Mouse (Mus musculus): ENCODE measurements around the gene Clps. TPM values are rescaled to one million over a fixed set of nuclear protein-coding genes. Genes with fewer than 3 reads are reported as not detected.

Gene Clps
- not detected for polyA plus RNA-seq (2021)

- TF ChIP-seq CTCF (IDR thresholded peaks at IDR 0.05): no peak
- no peak for DNase-seq (ENCODE audit: low read depth, low spot score)
- POLR2A ChIA-PET: no interaction called here
- no peak for ATAC-seq
- no peaks in the 10 kb centered on the region for H3K27me3 ChIP-seq
- in situ Hi-C loops (cut with MboI; ENCODE audit: low pct_unique_long_range_greater_than_20kb): no loop called here
- CTCF ChIA-PET: no interaction called here
These were observed at the start of gene Clps for GRCm38 (mm10) chr17:28560598-28560997. Clps (minus strand) TSS chr17:28560766.

GRCm38 (mm10) chr17:28609543-28609942 is 49.0 kb upstream of the Clps start:
- no peak for TF ChIP-seq CTCF (IDR thresholded peaks at IDR 0.05)
- DNase-seq (ENCODE audit: low read depth, low spot score) (no peak), ATAC-seq (no peak)
- CTCF ChIA-PET: interaction anchor here (0.7 to 2.6 kb wide), 2 partner anchors 13 to 16 kb away, joined by 3 to 14 read pairs; partner anchors contain the start of gene Srpk1
- POLR2A ChIA-PET: no interaction called here
- in situ Hi-C loops (cut with MboI; ENCODE audit: low pct_unique_long_range_greater_than_20kb): no loop called here
- H3K27me3 ChIP-seq: no peaks in the 10 kb centered on the region

DNA sequence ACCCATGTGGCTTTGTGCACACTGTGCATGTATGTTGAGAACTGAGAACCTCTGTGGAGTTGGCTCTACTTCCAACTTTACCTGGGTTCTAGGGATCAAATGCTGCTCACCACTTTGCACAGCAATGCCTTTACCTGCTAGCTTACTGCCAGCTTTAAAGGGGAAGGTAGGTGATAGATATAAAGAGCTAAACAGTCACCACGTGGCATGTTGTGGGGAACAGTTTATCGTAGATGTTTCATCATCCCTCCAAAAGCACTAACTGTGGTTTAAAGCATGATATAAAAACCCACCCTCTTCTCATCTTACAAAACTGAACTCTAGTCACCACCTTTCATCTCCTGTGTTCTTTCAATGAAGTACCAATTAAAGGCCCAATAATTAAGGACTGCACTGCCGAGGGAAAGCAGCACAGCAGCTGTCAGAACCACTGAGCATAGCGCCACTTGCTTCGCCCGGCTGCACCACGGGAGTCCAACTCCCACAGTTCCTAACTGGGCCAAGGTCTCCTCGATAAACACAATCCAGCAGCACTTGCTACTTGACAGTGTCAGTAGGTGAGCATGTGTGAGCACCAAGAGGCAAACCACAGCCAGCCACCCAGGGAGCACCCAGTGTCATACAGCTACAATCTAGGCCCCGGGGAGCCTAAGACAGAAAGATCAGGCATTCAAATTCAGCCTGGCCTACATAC is 41.1 kb upstream of the Clps start:
- H3K27me3 ChIP-seq: no peaks in the 10 kb centered on the region
- POLR2A ChIA-PET: no interaction called here
- no peak for DNase-seq (ENCODE audit: low read depth, low spot score)
- CTCF ChIA-PET: interaction anchor here (1.9 kb wide), 1 partner anchor 9 kb away, joined by 7 read pairs; no protein-coding TSS in a partner anchor
- ATAC-seq: no peak
- no peak for TF ChIP-seq CTCF (IDR thresholded peaks at IDR 0.05)
- in situ Hi-C loops (cut with MboI; ENCODE audit: low pct_unique_long_range_greater_than_20kb): no loop called here

GRCm38 (mm10) chr17:28600780-28601179 is 40.2 kb upstream of the Clps start:
- TF ChIP-seq CTCF (IDR thresholded peaks at IDR 0.05): no peak
- DNase-seq (ENCODE audit: low read depth, low spot score) (no peak), ATAC-seq (no peak)
- H3K27me3 ChIP-seq: no peaks in the 10 kb centered on the region
- in situ Hi-C loops (cut with MboI; ENCODE audit: low pct_unique_long_range_greater_than_20kb): no loop called here
- POLR2A ChIA-PET: no interaction called here
- CTCF ChIA-PET: interaction anchor here (1.9 kb wide), 1 partner anchor 8 kb away, joined by 7 read pairs; no protein-coding TSS in a partner anchor

DNA sequence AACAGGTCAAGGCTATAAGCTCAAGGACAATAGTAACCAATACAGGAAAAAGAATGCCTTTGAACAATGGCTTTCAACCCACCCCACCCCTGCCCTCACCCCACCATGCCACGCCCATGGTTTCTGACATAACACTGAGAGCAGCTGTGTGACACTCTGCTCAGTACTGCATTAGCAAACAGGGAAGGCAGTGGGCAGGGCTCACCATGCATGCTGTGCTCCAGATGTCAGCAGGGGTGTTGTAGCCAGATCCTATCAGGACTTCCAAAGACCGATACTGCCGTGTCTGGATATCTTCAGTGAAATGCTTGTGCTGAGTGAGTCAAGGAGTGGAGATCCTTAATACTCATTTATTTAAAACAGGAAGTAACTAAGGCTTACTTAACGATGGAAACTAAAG is 33.4 kb upstream of the Clps start:
- DNase-seq (ENCODE audit: low read depth, low spot score) (no peak), ATAC-seq (no peak)
- CTCF ChIA-PET: interaction anchor here (0.9 to 2.9 kb wide), 5 partner anchors 8 to 24 kb away, joined by 3 to 14 read pairs (median 7); no protein-coding TSS in a partner anchor
- H3K27me3 ChIP-seq: no peaks in the 10 kb centered on the region
- in situ Hi-C loops (cut with MboI; ENCODE audit: low pct_unique_long_range_greater_than_20kb): no loop called here
- no peak for TF ChIP-seq CTCF (IDR thresholded peaks at IDR 0.05)
- POLR2A ChIA-PET: interaction anchor here (0.6 to 0.8 kb wide), 2 partner anchors 54 to 67 kb away, joined by 3 read pairs; no protein-coding TSS in a partner anchor

GRCm38 (mm10) chr17:28592998-28593397 is 32.4 kb upstream of the Clps start:
- ATAC-seq (no peak), DNase-seq (ENCODE audit: low read depth, low spot score) (peak; percentile 19)
- ChIA-PET POLR2A (interaction anchor here (0.8 kb wide), 1 partner anchor 55 kb away, joined by 3 read pairs; no protein-coding TSS in a partner anchor), CTCF (interaction anchor here (0.9 to 2.9 kb wide), 7 partner anchors 9 to 45 kb away, joined by 3 to 14 read pairs (median 5); no protein-coding TSS in a partner anchor)
- no peaks in the 10 kb centered on the region for H3K27me3 ChIP-seq
- in situ Hi-C loops (cut with MboI; ENCODE audit: low pct_unique_long_range_greater_than_20kb): no loop called here
- TF ChIP-seq CTCF (IDR thresholded peaks at IDR 0.05): peak; percentile 98

- in situ Hi-C loops (cut with MboI; ENCODE audit: low pct_unique_long_range_greater_than_20kb): no loop called here
- TF ChIP-seq CTCF (IDR thresholded peaks at IDR 0.05): no peak
- ChIA-PET CTCF (interaction anchor here (1.1 to 2.4 kb wide), 2 partner anchors 26 to 58 kb away, joined by 3 to 12 read pairs; no protein-coding TSS in a partner anchor), POLR2A (no interaction called here)
- ATAC-seq: no peak
- no peak for DNase-seq (ENCODE audit: low read depth, low spot score)
- H3K27me3 ChIP-seq: no peaks in the 10 kb centered on the region
These were observed 30.9 kb upstream of the Clps start for GRCm38 (mm10) chr17:28591476-28591875.

DNA sequence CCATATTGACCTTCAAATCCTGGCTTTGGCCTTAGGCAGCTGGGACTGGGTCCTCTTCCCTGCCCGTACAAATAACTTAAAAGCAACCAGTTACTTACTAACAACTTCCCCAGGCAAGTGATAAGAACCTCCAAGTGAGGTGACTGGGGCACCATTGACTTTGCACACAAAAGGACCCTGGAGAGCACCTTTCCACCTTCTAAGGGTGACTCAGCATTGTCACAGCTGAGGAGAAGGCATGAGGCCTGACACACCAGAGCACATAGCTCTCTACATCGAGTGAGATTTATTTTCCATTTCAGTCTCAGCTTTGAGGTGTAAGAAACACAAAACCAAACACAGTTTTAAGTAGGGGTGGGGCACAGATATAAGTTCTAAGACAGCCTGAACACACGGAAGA is 30.0 kb upstream of the Clps start:
- TF ChIP-seq CTCF (IDR thresholded peaks at IDR 0.05): no peak
- DNase-seq (ENCODE audit: low read depth, low spot score) (no peak), ATAC-seq (no peak)
- in situ Hi-C loops (cut with MboI; ENCODE audit: low pct_unique_long_range_greater_than_20kb): no loop called here
- ChIA-PET CTCF (no interaction called here), POLR2A (no interaction called here)
- H3K27me3 ChIP-seq: no peaks in the 10 kb centered on the region

DNA sequence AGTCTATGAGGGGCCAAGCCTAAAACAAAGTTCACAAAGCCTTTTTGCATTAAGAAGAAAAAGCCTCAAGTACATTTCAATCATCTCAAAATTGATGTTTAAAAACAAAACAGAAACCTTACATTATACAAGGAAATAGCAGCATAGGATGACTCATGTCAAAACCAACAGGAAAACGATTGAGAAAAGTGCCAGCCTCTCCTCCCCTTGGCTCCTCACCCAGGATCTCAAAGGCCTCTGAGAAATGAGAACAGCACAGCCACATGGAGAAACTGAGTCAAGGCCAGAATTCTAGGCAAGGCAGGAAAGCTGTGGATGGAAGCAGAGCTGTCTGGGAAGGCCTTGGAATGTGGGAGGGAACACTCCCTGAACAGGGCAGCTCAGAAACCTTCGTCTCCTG is 28.0 kb upstream of the Clps start:
- no peak for TF ChIP-seq CTCF (IDR thresholded peaks at IDR 0.05)

GRCm38 (mm10) chr17:28586509-28586908 is 25.9 kb upstream of the Clps start:
- ATAC-seq (no peak), DNase-seq (ENCODE audit: low read depth, low spot score) (no peak)
- in situ Hi-C loops (cut with MboI; ENCODE audit: low pct_unique_long_range_greater_than_20kb): no loop called here
- ChIA-PET CTCF (interaction anchor here (0.9 kb wide), 1 partner anchor 16 kb away, joined by 3 read pairs; no protein-coding TSS in a partner anchor), POLR2A (no interaction called here)
- H3K27me3 ChIP-seq: no peaks in the 10 kb centered on the region
- TF ChIP-seq CTCF (IDR thresholded peaks at IDR 0.05): no peak

More for the DNA sequence above, 28.0 kb upstream of the Clps start:
- H3K27me3 ChIP-seq: no peaks in the 10 kb centered on the region
- ATAC-seq (no peak), DNase-seq (ENCODE audit: low read depth, low spot score) (no peak)
- ChIA-PET POLR2A (no interaction called here), CTCF (no interaction called here)
- in situ Hi-C loops (cut with MboI; ENCODE audit: low pct_unique_long_range_greater_than_20kb): no loop called here

DNA sequence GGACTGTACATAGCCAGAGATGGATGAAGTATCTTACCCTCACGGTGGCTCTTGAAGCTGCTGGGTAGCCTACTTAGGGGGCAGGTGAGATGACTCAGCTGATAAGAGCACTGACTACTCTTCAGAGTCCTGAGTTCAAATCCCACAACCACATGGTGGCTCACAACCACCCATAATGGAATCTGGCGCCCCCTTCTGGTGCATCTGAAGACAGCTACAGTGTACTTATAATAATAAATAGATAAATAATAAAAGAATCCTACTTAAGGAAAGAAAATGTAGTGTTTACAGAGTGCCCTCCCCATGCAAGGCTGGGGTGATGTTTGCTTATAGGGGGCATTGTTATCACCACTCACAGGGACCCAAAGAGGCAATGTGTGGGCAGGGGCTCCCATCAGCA is 20.5 kb upstream of the Clps start:
- in situ Hi-C loops (cut with MboI; ENCODE audit: low pct_unique_long_range_greater_than_20kb): no loop called here
- ATAC-seq (no peak), DNase-seq (ENCODE audit: low read depth, low spot score) (no peak)
- CTCF ChIA-PET: no interaction called here
- H3K27me3 ChIP-seq: peaks cover 1% of the 10 kb centered on the region
- no peak for TF ChIP-seq CTCF (IDR thresholded peaks at IDR 0.05)
- POLR2A ChIA-PET: no interaction called here
